Comparison of ENCODE assay signal across 8 mouse cellular contexts in genomic region chr1:164250391-164251150, GRCm38 (mm10). TPM values are rescaled to one million over a fixed set of nuclear protein-coding genes. Genes with fewer than 3 reads are reported as not detected.
DNase-seq lines count a peak whose midpoint lies in the region; ATAC-seq and TF ChIP-seq lines count a peak whose summit lies in the region.

No protein-coding gene starts in this region.

- peaks cover 10% of the 10 kb centered on the region; the same call in 1 of the 2 replicates for H3K36me3 ChIP-seq in ES-Bruce4 (ENCODE audit: control insufficient read depth, insufficient read depth, low read length, poor library complexity, severe bottlenecking)
- no peaks in the 10 kb centered on the region for H3K36me3 ChIP-seq in forebrain, embryonic 12.5 days (replicated peaks)
- no peaks in the 10 kb centered on the region for H3K36me3 ChIP-seq in limb, embryonic 12.5 days
- H3K36me3 ChIP-seq in small intestine, adult 2 months (ENCODE audit: control insufficient read depth, insufficient read depth, low read length): no peaks in the 10 kb centered on the region

- H3K4me3 ChIP-seq in ES-Bruce4 (ENCODE audit: low read depth, low read length): peak overlapping the region; percentile 98
- peak overlapping the region; percentile 79 for H3K4me3 ChIP-seq in forebrain, embryonic 12.5 days (replicated peaks)
- peak overlapping the region; percentile 69 for H3K4me3 ChIP-seq in limb, embryonic 12.5 days (replicated peaks)
- peak overlapping the region; percentile 1; the same call in 1 of the 2 replicates for H3K4me3 ChIP-seq in small intestine, adult 2 months (ENCODE audit: low read depth, low read length)

- H3K27ac ChIP-seq in ES-Bruce4 (ENCODE audit: insufficient read depth, low read length): no peak overlapping the region
- H3K27ac ChIP-seq in forebrain, embryonic 12.5 days: no peak overlapping the region
- no peak overlapping the region for H3K27ac ChIP-seq in limb, embryonic 12.5 days
- 0 out of 2 replicates have a peak overlapping the region, but pooled peaks have one; percentile 13 for H3K27ac ChIP-seq in small intestine, adult 2 months (ENCODE audit: insufficient read depth, low read depth, low read length)

- DNase-seq in embryo, embryonic 11 days: peak; percentile 20
- DNase-seq in embryo, embryonic 10.5 days (ENCODE audit: low spot score): no peak
- DNase-seq in testis, postnatal 14 days (ENCODE audit: low spot score): no peak
- no peak for DNase-seq in right cerebral cortex, adult 18-20 months

- TF ChIP-seq EP300 in ES-Bruce4 (IDR thresholded peaks at IDR 0.05; ENCODE audit: insufficient read depth, low read depth, low read length): no peak

- no peak for TF ChIP-seq CTCF in ES-Bruce4 (IDR thresholded peaks at IDR 0.05; ENCODE audit: low read depth, low read length)
- TF ChIP-seq CTCF in small intestine, adult 2 months (IDR thresholded peaks at IDR 0.05; ENCODE audit: extremely low read depth, insufficient read length, insufficient replicate concordance, low read depth, low read length): no peak

- no peaks in the 10 kb centered on the region for H3K9me3 ChIP-seq in ES-Bruce4 (replicated peaks; ENCODE audit: control insufficient read depth, insufficient read depth, low read length, poor library complexity, severe bottlenecking)
- H3K9me3 ChIP-seq in forebrain, embryonic 12.5 days: no peaks in the 10 kb centered on the region
- H3K9me3 ChIP-seq in limb, embryonic 12.5 days: no peaks in the 10 kb centered on the region

- no peak for TF ChIP-seq POLR2A in ES-Bruce4 (IDR thresholded peaks at IDR 0.05; ENCODE audit: insufficient read depth, low read length)
- TF ChIP-seq POLR2A in small intestine, adult 2 months (IDR thresholded peaks at IDR 0.05; ENCODE audit: low read depth, low read length): no peak

- peak overlapping the region; percentile 80; the same call in 1 of the 2 replicates for H3K4me2 ChIP-seq in forebrain, embryonic 12.5 days
- peak overlapping the region; percentile 83 for H3K4me2 ChIP-seq in limb, embryonic 12.5 days

- no peaks in the 10 kb centered on the region for H3K27me3 ChIP-seq in ES-Bruce4 (ENCODE audit: control insufficient read depth, insufficient read depth, low read length, poor library complexity, severe bottlenecking)
- 0 out of 2 replicates have a peak, but pooled peaks cover 8% of the 10 kb centered on the region for H3K27me3 ChIP-seq in forebrain, embryonic 12.5 days
- 0 out of 2 replicates have a peak, but pooled peaks cover 10% of the 10 kb centered on the region for H3K27me3 ChIP-seq in limb, embryonic 12.5 days
- no peaks in the 10 kb centered on the region for H3K27me3 ChIP-seq in small intestine, adult 2 months (ENCODE audit: control insufficient read depth, insufficient read depth, low read length)

- ATAC-seq in forebrain, embryonic 12.5 days (ENCODE audit: low FRiP score): no peak
- no peak for ATAC-seq in limb, embryonic 12.5 days (ENCODE audit: insufficient number of reproducible peaks, insufficient read depth, low FRiP score, low TSS enrichment, low read depth)

- 71% methylated on average over 8 of the region's 8 CpGs for WGBS in forebrain, embryonic 12.5 days
- 53% methylated on average over 8 of the region's 8 CpGs for WGBS in limb, embryonic 12.5 days
- 22% methylated on average over 8 of the region's 8 CpGs for WGBS in small intestine, adult 2 months

- H3K9ac ChIP-seq in ES-Bruce4 (ENCODE audit: low read depth, poor library complexity, severe bottlenecking): peak overlapping the region; percentile 83
- 0 out of 2 replicates have a peak overlapping the region, but pooled peaks have one; percentile 12 for H3K9ac ChIP-seq in forebrain, embryonic 12.5 days
- H3K9ac ChIP-seq in limb, embryonic 12.5 days (replicated peaks): no peak overlapping the region

- no peaks in the 10 kb centered on the region for H3K4me1 ChIP-seq in ES-Bruce4 (ENCODE audit: control insufficient read depth, insufficient read depth, low read length)
- peaks cover 24% of the 10 kb centered on the region for H3K4me1 ChIP-seq in forebrain, embryonic 12.5 days
- H3K4me1 ChIP-seq in limb, embryonic 12.5 days (replicated peaks): peaks cover 14% of the 10 kb centered on the region
- H3K4me1 ChIP-seq in small intestine, adult 2 months (ENCODE audit: control insufficient read depth, insufficient read depth, insufficient read length, low read length): peaks cover 8% of the 10 kb centered on the region; the same call in 1 of the 2 replicates

RNA-seq across cellular contexts. Expression of gene Slc19a2, which starts 1.7 kb away (rescaled TPM):
- polyA plus RNA-seq in ES-Bruce4 (2011; ENCODE audit: insufficient read depth, insufficient read length, low read depth, missing spikeins): 59.3 and 64.9 TPM in 2 replicates
- 10.8 and 11.5 TPM in 2 replicates for polyA plus RNA-seq in forebrain, embryonic 12.5 days (2016; fragmentation: Nextera tagmentation; extraction: Ambion mirVana)
- polyA plus RNA-seq in limb, embryonic 12.5 days (2016; fragmentation: Nextera tagmentation; extraction: Ambion mirVana): 9.7 and 10.1 TPM in 2 replicates
- 7.2 and 7.4 TPM in 2 replicates for polyA plus RNA-seq in small intestine, adult 2 months (2012; rRNA removed)

RNA-seq across cellular contexts. Expression of gene Ccdc181, which starts 24.8 kb away (rescaled TPM):
- polyA plus RNA-seq in ES-Bruce4 (2011; ENCODE audit: insufficient read depth, insufficient read length, low read depth, missing spikeins): 7.8 and 10.2 TPM in 2 replicates
- 18.6 and 19.5 TPM in 2 replicates for polyA plus RNA-seq in forebrain, embryonic 12.5 days (2016; fragmentation: Nextera tagmentation; extraction: Ambion mirVana)
- 7.3 and 7.8 TPM in 2 replicates for polyA plus RNA-seq in limb, embryonic 12.5 days (2016; fragmentation: Nextera tagmentation; extraction: Ambion mirVana)
- 0.51 and 1.4 TPM in 2 replicates for polyA plus RNA-seq in small intestine, adult 2 months (2012; rRNA removed)

RNA-seq across cellular contexts. Expression of gene Nme7, which starts 53.4 kb away (rescaled TPM):
- 45.7 and 48.8 TPM in 2 replicates for polyA plus RNA-seq in ES-Bruce4 (2011; ENCODE audit: insufficient read depth, insufficient read length, low read depth, missing spikeins)
- polyA plus RNA-seq in forebrain, embryonic 12.5 days (2016; fragmentation: Nextera tagmentation; extraction: Ambion mirVana): 37.0 and 37.1 TPM in 2 replicates
- polyA plus RNA-seq in limb, embryonic 12.5 days (2016; fragmentation: Nextera tagmentation; extraction: Ambion mirVana): 41.3 and 42.3 TPM in 2 replicates
- polyA plus RNA-seq in small intestine, adult 2 months (2012; rRNA removed): 1.6 and 1.9 TPM in 2 replicates

RNA-seq across cellular contexts. Expression of gene Blzf1, which starts 56.7 kb away (rescaled TPM):
- 25.7 and 33.9 TPM in 2 replicates for polyA plus RNA-seq in ES-Bruce4 (2011; ENCODE audit: insufficient read depth, insufficient read length, low read depth, missing spikeins)
- 27.3 and 28.9 TPM in 2 replicates for polyA plus RNA-seq in forebrain, embryonic 12.5 days (2016; fragmentation: Nextera tagmentation; extraction: Ambion mirVana)
- polyA plus RNA-seq in limb, embryonic 12.5 days (2016; fragmentation: Nextera tagmentation; extraction: Ambion mirVana): 24.7 and 27.5 TPM in 2 replicates
- polyA plus RNA-seq in small intestine, adult 2 months (2012; rRNA removed): 0.86 and 1.1 TPM in 2 replicates

Comparison
In these comparisons a context has a peak if more than half of its experiments do, and no peak if none do; other contexts are left out.
1. H3K4me3 ChIP-seq: peak in every context shown above with its lines; median percentile 98 in ES-Bruce4; 79 in forebrain, embryonic 12.5 days; 69 in limb, embryonic 12.5 days; 1 in small intestine, adult 2 months.
2. RNA of gene Nme7, which starts 53.4 kb away (polyA plus RNA-seq): 45.7 to 48.8 TPM in ES-Bruce4, 41.3 to 42.3 TPM in limb, embryonic 12.5 days and 37.0 to 37.1 TPM in forebrain, embryonic 12.5 days; 1.6 to 1.9 TPM in small intestine, adult 2 months; every median in the first group is over 10 times any median in the second.